Mouse (Mus musculus) heart, postnatal 14 days (tissue): ENCODE measurements around the gene Slc24a3. TPM values are rescaled to one million over a fixed set of nuclear protein-coding genes. Genes with fewer than 3 reads are reported as not detected.

Source experiments
- DNase-seq, 2 experiments: peaks; one replicate each; pipeline ENCODE4 v3.0.0; 2021 to 2022
- intact Hi-C: fragments of 180-260 bp; cut with DNase I; formaldehyde crosslinking; loops from one replicate; pipeline ENCODE4 v1.15.1; 2025
- total RNA-seq, 2 experiments: library from RNA; stranded (reverse); gene quantifications; 2 replicates each; pipeline ENCODE4 v1.2.3; 2021

The Slc24a3 gene
- total RNA-seq, 2 experiments from 2014 or later: 3.7 to 4.2 TPM

- intact Hi-C loops: no loop called here
- no peak for DNase-seq
These were observed 168.9 kb downstream of the Slc24a3 start for GRCm38 (mm10) chr2:145336406-145336805.

DNA sequence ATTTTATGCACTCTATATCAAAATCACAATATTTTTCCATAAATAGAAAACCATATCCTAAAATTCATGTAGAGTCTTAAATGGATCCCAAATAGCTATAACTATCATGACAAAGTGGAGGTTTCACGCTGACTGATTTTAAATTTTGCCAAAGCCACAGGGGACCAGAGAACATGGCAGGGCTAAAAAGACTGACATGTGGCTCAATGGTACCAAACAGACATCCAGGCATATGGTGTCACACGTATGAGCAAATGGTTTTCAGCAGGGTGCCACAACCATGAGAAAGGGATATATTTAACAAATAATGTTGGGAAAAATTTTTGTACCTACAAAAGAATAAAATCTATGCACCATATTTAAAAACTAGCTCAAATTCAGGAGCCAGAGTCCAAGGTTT, 173.3 kb downstream of the Slc24a3 start:
- no peak for DNase-seq
- intact Hi-C loops: no loop called here

GRCm38 (mm10) chr2:145342956-145343355, 175.4 kb downstream of the Slc24a3 start:
- intact Hi-C loops: no loop called here
- DNase-seq: no peak

GRCm38 (mm10) chr2:145344521-145344920, 177.0 kb downstream of the Slc24a3 start:
- DNase-seq: no peak
- intact Hi-C loops: no loop called here

- intact Hi-C loops: no loop called here
- DNase-seq: no peak
These were observed 186.2 kb downstream of the Slc24a3 start for GRCm38 (mm10) chr2:145353801-145354200.

DNA sequence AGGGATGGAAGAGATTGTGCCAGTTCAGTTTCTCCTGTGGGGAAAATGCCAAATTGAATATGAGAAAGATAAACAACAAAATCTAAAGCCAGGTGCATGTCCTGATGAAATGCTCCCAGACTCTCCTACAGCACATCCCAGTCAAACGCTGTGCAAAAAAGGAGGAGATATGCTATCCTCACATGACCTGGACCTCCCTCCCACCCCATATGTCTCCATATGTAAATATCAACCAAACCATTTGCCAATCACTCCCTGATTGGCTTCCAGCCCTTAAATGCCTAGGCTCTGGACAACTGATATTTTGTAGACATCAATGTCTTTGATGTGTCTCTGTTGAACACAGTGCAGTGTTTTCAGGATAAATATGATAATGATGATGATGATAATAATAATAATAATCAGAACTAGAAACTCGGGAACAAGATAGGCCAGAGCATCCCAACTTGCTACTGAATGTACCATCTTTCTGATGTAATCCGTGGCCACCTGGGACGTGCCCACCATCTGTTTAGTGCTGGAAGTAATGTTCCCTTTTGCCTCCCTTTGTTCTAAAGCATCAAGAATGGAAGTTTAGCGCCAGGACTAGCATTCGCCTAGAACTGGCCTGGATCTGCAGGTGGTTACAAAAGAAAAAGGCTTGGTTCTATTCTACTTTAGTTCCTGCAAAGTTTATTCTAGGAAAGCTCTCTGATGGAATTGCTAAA, 190.8 kb downstream of the Slc24a3 start:
- DNase-seq: no peak
- intact Hi-C loops: no loop called here

DNA sequence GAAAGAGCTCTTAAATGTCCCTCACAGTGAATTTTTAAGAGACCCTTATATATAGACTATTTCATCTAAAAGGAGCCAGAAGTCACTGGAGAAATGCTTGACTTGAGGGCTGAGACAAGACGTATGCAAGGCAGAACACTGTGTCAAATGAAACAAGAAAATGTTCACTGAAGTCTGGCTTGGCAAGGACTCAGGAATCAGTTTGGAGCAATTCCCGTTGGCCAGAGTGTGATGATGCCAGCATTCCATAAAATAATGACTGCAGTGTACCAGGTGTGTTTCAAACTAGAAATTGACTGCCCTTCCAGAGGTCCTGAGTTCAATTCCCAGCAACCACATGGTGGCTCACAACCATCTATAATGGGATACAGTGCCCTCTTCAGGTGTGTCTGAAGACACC, 196.1 kb downstream of the Slc24a3 start:
- DNase-seq: peak in 1 of 2 experiments; percentile 2
- intact Hi-C loops: no loop called here

GRCm38 (mm10) chr2:145368701-145369100, 201.1 kb downstream of the Slc24a3 start:
- DNase-seq: no peak
- intact Hi-C loops: no loop called here

- intact Hi-C loops: no loop called here
- no peak for DNase-seq
These were observed 203.2 kb downstream of the Slc24a3 start for GRCm38 (mm10) chr2:145370795-145371194.

DNA sequence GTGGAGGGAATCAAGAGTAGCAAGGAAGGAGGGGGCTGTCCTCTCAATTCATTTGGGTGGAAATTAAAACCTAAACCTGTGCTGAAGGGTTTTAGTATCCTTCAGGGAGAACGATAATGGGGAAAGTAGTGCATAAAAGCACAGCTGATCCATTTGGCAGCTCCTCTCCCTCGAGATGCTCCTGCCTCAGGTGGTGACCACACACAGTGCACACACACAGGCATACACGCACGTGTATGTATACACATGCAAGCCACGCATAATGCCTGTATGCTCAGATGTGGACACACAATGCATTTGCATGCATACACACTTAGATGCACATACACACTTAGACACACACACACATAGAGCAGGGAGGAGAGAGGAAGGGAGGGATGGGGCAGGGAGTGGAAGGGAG, 206.2 kb downstream of the Slc24a3 start:
- intact Hi-C loops: no loop called here
- DNase-seq: no peak

GRCm38 (mm10) chr2:145382908-145383770, 215.6 kb downstream of the Slc24a3 start:
- DNase-seq: no peak
- intact Hi-C loops: no loop called here

DNA sequence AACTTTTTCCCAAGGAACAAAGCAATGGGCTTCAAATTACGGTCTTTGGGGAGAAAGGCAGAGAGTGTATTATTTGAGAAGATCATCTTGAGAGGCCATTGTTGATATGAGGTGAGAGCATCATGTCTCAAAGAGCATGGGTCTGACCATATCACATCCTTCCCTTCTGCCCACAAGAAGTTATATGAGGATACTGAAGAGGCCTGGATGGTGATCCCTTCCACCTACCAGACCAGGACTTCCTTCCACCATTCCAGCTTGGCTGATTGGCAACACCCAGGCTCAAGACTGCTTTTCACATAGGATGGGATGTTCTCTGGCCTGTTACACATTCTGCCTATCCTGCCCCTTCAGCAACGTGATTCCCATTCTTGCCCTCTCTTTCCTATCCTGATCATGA, 216.7 kb downstream of the Slc24a3 start:
- DNase-seq: no peak
- intact Hi-C loops: no loop called here

DNA sequence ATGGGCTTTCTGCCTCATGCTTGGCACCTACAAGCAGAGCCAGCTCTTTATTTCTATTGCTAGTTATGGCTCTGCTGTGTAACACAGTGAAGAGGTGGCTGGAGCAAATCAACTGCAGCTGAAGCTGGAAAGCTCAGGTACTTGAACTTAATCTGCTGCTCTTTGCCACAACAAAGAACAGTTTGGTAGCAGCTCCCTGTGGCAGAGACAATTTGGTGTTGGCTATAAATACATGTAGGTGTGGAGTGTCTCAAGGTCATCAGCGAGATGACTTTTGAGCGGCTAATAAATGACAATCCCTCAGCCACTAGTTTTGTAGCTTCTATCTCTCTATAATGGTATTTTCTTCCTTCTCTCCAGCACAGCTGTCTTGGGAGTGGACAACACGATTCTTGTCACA, 217.7 kb downstream of the Slc24a3 start:
- intact Hi-C loops: no loop called here
- no peak for DNase-seq

- DNase-seq: no peak
- intact Hi-C loops: no loop called here
These were observed 218.2 kb downstream of the Slc24a3 start for GRCm38 (mm10) chr2:145385773-145386172.

DNA sequence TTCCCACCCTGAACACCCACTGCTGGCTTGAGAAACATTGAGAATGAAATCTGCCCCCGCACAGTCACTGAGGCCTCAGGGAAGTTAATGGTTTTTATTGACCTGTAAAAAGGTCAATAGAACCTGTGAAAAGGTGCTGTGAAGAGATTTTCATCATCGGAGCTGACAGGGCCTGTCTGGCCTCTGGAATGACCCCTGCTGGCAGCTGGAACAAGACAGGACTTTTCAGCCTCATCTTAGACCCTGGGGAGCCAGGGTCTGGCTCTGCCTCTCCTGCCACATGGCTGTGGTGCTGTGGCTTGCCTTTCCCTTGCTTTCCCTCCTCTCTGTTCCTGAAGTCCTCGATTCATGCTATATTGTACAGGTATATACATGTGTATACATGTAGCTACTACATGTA, 228.2 kb downstream of the Slc24a3 start:
- intact Hi-C loops: no loop called here

GRCm38 (mm10) chr2:145396579-145396978, 229.0 kb downstream of the Slc24a3 start:
- intact Hi-C loops: no loop called here
- DNase-seq: no peak

More for the DNA sequence above, 228.2 kb downstream of the Slc24a3 start:
- DNase-seq: no peak

GRCm38 (mm10) chr2:145397456-145398206, 230.1 kb downstream of the Slc24a3 start:
- intact Hi-C loops: no loop called here

GRCm38 (mm10) chr2:145401240-145401805, 233.8 kb downstream of the Slc24a3 start:
- no peak for DNase-seq
- intact Hi-C loops: no loop called here

More at GRCm38 (mm10) chr2:145397456-145398206, 230.1 kb downstream of the Slc24a3 start:
- no peak for DNase-seq

DNA sequence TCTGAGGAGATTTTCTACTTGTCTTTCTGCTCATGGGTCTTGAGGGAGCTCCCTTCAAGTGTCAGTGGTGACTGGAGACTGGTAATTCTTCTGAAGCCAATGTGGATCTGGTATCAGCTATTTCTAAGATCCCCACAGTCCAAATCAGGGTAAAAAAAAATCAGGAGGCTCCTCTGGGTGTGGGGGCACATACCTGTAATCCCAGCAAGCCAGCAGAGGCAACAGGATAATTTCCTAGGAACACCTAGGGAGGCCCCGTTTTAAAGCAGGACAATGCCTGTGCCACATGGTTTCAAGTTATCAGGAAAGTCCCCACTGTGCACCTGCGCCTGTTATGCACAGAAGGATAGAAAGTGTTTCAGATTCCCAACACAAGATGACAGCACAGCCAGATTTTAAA, 234.4 kb downstream of the Slc24a3 start:
- intact Hi-C loops: no loop called here
- no peak for DNase-seq

DNA sequence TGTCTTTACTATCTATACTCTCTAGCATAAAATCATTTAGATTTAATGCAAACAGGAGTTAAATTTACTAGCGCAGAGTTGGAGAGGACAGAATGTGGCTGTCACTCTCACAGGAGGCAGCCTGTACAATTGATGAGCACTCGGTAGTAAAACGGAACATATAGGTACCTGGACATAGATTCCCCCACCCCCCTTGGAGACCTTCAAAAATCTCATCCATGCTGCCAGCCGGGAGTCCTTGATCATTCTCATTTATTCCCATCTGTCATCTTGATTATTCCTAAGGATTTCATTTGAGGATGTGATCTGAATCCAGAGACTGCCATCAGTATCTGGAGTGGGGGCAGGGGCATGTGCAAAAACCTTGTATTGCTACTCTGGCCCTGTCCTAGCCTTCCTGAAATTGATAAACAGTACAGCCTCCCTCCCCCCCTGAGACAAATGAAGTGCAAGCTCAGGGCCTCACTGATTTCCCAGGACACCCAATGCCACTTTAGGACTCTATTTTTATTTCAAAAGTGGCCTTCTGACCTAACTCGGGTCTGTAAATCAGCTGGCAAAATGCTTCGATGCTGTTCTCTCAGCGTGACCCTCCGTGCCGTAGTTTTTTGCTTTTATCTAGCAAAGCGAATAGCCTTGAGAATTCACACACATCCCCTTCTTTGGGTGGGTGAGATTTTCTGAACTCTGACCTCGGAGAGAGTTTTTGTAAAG, 237.4 kb downstream of the Slc24a3 start:
- intact Hi-C loops: no loop called here
- DNase-seq: no peak
